Mouse (Mus musculus) kidney, embryonic 15.5 days (tissue): ENCODE results near the gene Trappc2l. TPM values are rescaled to one million over a fixed set of nuclear protein-coding genes. Genes with fewer than 3 reads are reported as not detected.
"Not testable (repeated sequence)": the region's sequence is repeated elsewhere in the genome, so short reads cannot be mapped to it uniquely, and the experiment has no call there.

Experiments
- ATAC-seq: fragments of 200-750 bp; cut with Nextera tagmentation; replicated peaks from 2 replicates; pipeline ENCODE4 v1.8.0; 2017; ENCODE audit warnings: moderate TSS enrichment; ENCODE audit not compliant: low FRiP score
- H3K27ac ChIP-seq: fragments of 300-500 bp; sonication (generic); 2 replicates; pipeline ENCODE4 v1.5.1; 2015; ENCODE audit warnings: mild to moderate bottlenecking, inconsistent platforms
- H3K27me3 ChIP-seq: fragments of 300-500 bp; sonication (generic); 2 replicates; pipeline ENCODE4 v1.6.1; 2015; ENCODE audit warnings: inconsistent platforms
- H3K36me3 ChIP-seq: fragments of 300-500 bp; sonication (generic); 2 replicates; pipeline ENCODE4 v1.6.1; 2015; ENCODE audit warnings: inconsistent platforms
- H3K4me1 ChIP-seq: fragments of 300-500 bp; sonication (generic); 2 replicates; pipeline ENCODE4 v1.6.1; 2015; ENCODE audit warnings: inconsistent platforms
- H3K4me2 ChIP-seq: fragments of 300-500 bp; sonication (generic); 2 replicates; pipeline ENCODE4 v1.6.1; 2015; ENCODE audit warnings: moderate library complexity, mild to moderate bottlenecking, inconsistent platforms
- H3K4me3 ChIP-seq: fragments of 300-500 bp; sonication (generic); replicated peaks from 2 replicates; pipeline ENCODE4 v1.5.1; 2015; ENCODE audit warnings: mild to moderate bottlenecking, inconsistent platforms
- H3K9ac ChIP-seq: fragments of 300-500 bp; sonication (generic); 2 replicates; pipeline ENCODE4 v1.6.1; 2015; ENCODE audit warnings: mild to moderate bottlenecking, inconsistent platforms
- H3K9me3 ChIP-seq: fragments of 300-500 bp; sonication (generic); replicated peaks from 2 replicates; pipeline ENCODE4 v1.6.1; 2016; ENCODE audit warnings: inconsistent platforms
- WGBS: fragments of 180-500 bp; shearing (Covaris S2); methylation state at CpG from one replicate; pipeline ENCODE4 v1.1.7; 2015; ENCODE audit warnings: mixed read lengths; 5-methylcytosine and 5-hydroxymethylcytosine counted together
- polyA plus RNA-seq: library from polyadenylated mRNA; unstranded; fragments of >200 nt; fragmentation: Nextera tagmentation; extraction: Ambion mirVana; gene quantifications from 2 replicates; pipeline ENCODE4 v1.2.1, GENCODE M21; 2015

Trappc2l gene
- polyA plus RNA-seq, 1 experiment from 2014 or later = 54.8 TPM

- no peak overlapping the region for H3K9ac ChIP-seq
- H3K27ac ChIP-seq = peak overlapping the region; percentile 37; the same call in 1 of the 2 replicates
- no peak; the same call in 1 of the 2 replicates for ATAC-seq
- no peak overlapping the region for H3K4me3 ChIP-seq
- peaks cover 12% of the 10 kb centered on the region; the same call in 1 of the 2 replicates for H3K36me3 ChIP-seq
- H3K27me3 ChIP-seq = no peaks in the 10 kb centered on the region
- no peak overlapping the region for H3K4me2 ChIP-seq
- H3K4me1 ChIP-seq = peaks cover 35% of the 10 kb centered on the region
- H3K9me3 ChIP-seq = no peaks in the 10 kb centered on the region
- 39% methylated on average over 5 of the region's 7 CpGs for WGBS
Observed at GRCm38 (mm10) chr8:122617947-122618546, 6.6 kb downstream of the Trappc2l start.

GRCm38 (mm10) chr8:122618660-122619378, 7.4 kb downstream of the Trappc2l start:
- Histone ChIP-seq H3K9me3 (no peaks in the 10 kb centered on the region), H3K4me1 (peaks cover 35% of the 10 kb centered on the region), H3K36me3 (peaks cover 12% of the 10 kb centered on the region; the same call in 1 of the 2 replicates), H3K27me3 (no peaks in the 10 kb centered on the region), H3K9ac (no peak overlapping the region), H3K27ac (no peak overlapping the region), H3K4me3 (no peak overlapping the region), H3K4me2 (no peak overlapping the region)
- WGBS = 68% methylated on average over 6 of the region's 6 CpGs
- no peak for ATAC-seq

- H3K4me2 ChIP-seq = no peak overlapping the region
Observed at GRCm38 (mm10) chr8:122620446-122620845, 9.0 kb downstream of the Trappc2l start.

GRCm38 (mm10) chr8:122622727-122623126, 11.3 kb downstream of the Trappc2l start, which contains the start of gene Pabpn1l:
Gene Pabpn1l (minus strand): TSS chr8:122622739.
- Histone ChIP-seq H3K4me2 (no peak within 1 kb of the TSS), H3K9me3 (no peaks in the 10 kb centered on the region), H3K4me3 (no peak within 1 kb of the TSS), H3K27me3 (no peaks in the 10 kb centered on the region), H3K27ac (peak within 1 kb of the TSS; percentile 41; the same call in 1 of the 2 replicates), H3K36me3 (no peaks in the 10 kb centered on the region), H3K9ac (no peak within 1 kb of the TSS), H3K4me1 (peaks cover 30% of the 10 kb centered on the region)
- ATAC-seq = no peak
- 76% methylated on average over 6 of the region's 6 CpGs for WGBS

More at GRCm38 (mm10) chr8:122620446-122620845, 9.0 kb downstream of the Trappc2l start:
- no peak for ATAC-seq
- H3K4me1 ChIP-seq = peaks cover 35% of the 10 kb centered on the region
- H3K36me3 ChIP-seq = peaks cover under 1% of the 10 kb centered on the region; the same call in 1 of the 2 replicates
- H3K27ac ChIP-seq = no peak overlapping the region
- no peak overlapping the region for H3K4me3 ChIP-seq
- H3K9ac ChIP-seq = no peak overlapping the region
- H3K27me3 ChIP-seq = no peaks in the 10 kb centered on the region
- WGBS = 25% methylated on average over 5 of the region's 5 CpGs
- H3K9me3 ChIP-seq = no peaks in the 10 kb centered on the region

GRCm38 (mm10) chr8:122623844-122624642, 12.6 kb downstream of the Trappc2l start:
- Histone ChIP-seq H3K36me3 (no peaks in the 10 kb centered on the region), H3K9me3 (no peaks in the 10 kb centered on the region), H3K4me3 (no peak overlapping the region), H3K4me2 (no peak overlapping the region), H3K27ac (no peak overlapping the region), H3K27me3 (0 out of 2 replicates have a peak, but pooled peaks cover 5% of the 10 kb centered on the region), H3K9ac (no peak overlapping the region), H3K4me1 (peaks cover 25% of the 10 kb centered on the region)
- ATAC-seq = no peak
- WGBS = 91% methylated on average over 17 of the region's 17 CpGs

GRCm38 (mm10) chr8:122624653-122625052, 13.2 kb downstream of the Trappc2l start:
- no peak overlapping the region for H3K4me3 ChIP-seq
- WGBS = 68% methylated on average over 5 of the region's 5 CpGs
- H3K27ac ChIP-seq = no peak overlapping the region
- H3K36me3 ChIP-seq = no peaks in the 10 kb centered on the region
- no peak overlapping the region for H3K4me2 ChIP-seq
- no peak for ATAC-seq
- no peak overlapping the region for H3K9ac ChIP-seq
- no peaks in the 10 kb centered on the region for H3K9me3 ChIP-seq
- H3K4me1 ChIP-seq = peaks cover 22% of the 10 kb centered on the region
- H3K27me3 ChIP-seq = peaks cover 9% of the 10 kb centered on the region

GRCm38 (mm10) chr8:122625811-122626210, 14.4 kb downstream of the Trappc2l start:
- H3K27me3 ChIP-seq = peaks cover 15% of the 10 kb centered on the region
- H3K4me2 ChIP-seq = no peak overlapping the region
- H3K27ac ChIP-seq = no peak overlapping the region
- no peak overlapping the region for H3K4me3 ChIP-seq
- no peaks in the 10 kb centered on the region for H3K36me3 ChIP-seq
- H3K4me1 ChIP-seq = peaks cover 13% of the 10 kb centered on the region
- no peaks in the 10 kb centered on the region for H3K9me3 ChIP-seq
- 84% methylated on average over 9 of the region's 9 CpGs for WGBS
- no peak overlapping the region for H3K9ac ChIP-seq
- ATAC-seq = no peak

GRCm38 (mm10) chr8:122626896-122627295, 15.5 kb downstream of the Trappc2l start:
- no peak overlapping the region for H3K27ac ChIP-seq
- no peak for ATAC-seq
- no peaks in the 10 kb centered on the region for H3K36me3 ChIP-seq
- no peak overlapping the region for H3K4me3 ChIP-seq
- H3K27me3 ChIP-seq = peaks cover 15% of the 10 kb centered on the region
- no peak overlapping the region for H3K4me2 ChIP-seq
- no peak overlapping the region for H3K9ac ChIP-seq
- no peaks in the 10 kb centered on the region for H3K9me3 ChIP-seq
- WGBS = 79% methylated on average over 2 of the region's 2 CpGs
- peaks cover 5% of the 10 kb centered on the region; the same call in 1 of the 2 replicates for H3K4me1 ChIP-seq

- H3K4me2 ChIP-seq = no peak overlapping the region
- no peak overlapping the region for H3K27ac ChIP-seq
- peaks cover 15% of the 10 kb centered on the region for H3K27me3 ChIP-seq
- 37% methylated on average over 10 of the region's 10 CpGs for WGBS
- no peak overlapping the region for H3K9ac ChIP-seq
- no peak for ATAC-seq
- no peaks in the 10 kb centered on the region for H3K9me3 ChIP-seq
- H3K36me3 ChIP-seq = peaks cover 8% of the 10 kb centered on the region; the same call in 1 of the 2 replicates
- H3K4me1 ChIP-seq = 0 out of 2 replicates have a peak, but pooled peaks cover 4% of the 10 kb centered on the region
- no peak overlapping the region for H3K4me3 ChIP-seq
Observed at GRCm38 (mm10) chr8:122629388-122629787, 17.9 kb downstream of the Trappc2l start.

GRCm38 (mm10) chr8:122630696-122631095, 19.3 kb downstream of the Trappc2l start:
- H3K4me3 ChIP-seq = no peak overlapping the region
- peaks cover 8% of the 10 kb centered on the region; the same call in 1 of the 2 replicates for H3K36me3 ChIP-seq
- 0 out of 2 replicates have a peak, but pooled peaks cover 11% of the 10 kb centered on the region for H3K4me1 ChIP-seq
- H3K9ac ChIP-seq = no peak overlapping the region
- no peaks in the 10 kb centered on the region for H3K9me3 ChIP-seq
- peak overlapping the region; percentile 14 for H3K4me2 ChIP-seq
- no peak overlapping the region for H3K27ac ChIP-seq
- ATAC-seq = peak; percentile 52
- peaks cover 15% of the 10 kb centered on the region for H3K27me3 ChIP-seq
- 54% methylated on average over 22 of the region's 22 CpGs for WGBS

GRCm38 (mm10) chr8:122632134-122632533, 20.7 kb downstream of the Trappc2l start:
- H3K4me3 ChIP-seq, H3K9ac ChIP-seq, H3K4me2 ChIP-seq, H3K9me3 ChIP-seq, ATAC-seq, H3K36me3 ChIP-seq, H3K27ac ChIP-seq: not testable (repeated sequence)
- peaks cover 15% of the 10 kb centered on the region for H3K27me3 ChIP-seq
- 71% methylated on average over 3 of the region's 3 CpGs for WGBS
- peaks cover 22% of the 10 kb centered on the region; the same call in 1 of the 2 replicates for H3K4me1 ChIP-seq
